Comparison of ENCODE assay signal across 35 mouse cellular contexts in the genomic region with DNA sequence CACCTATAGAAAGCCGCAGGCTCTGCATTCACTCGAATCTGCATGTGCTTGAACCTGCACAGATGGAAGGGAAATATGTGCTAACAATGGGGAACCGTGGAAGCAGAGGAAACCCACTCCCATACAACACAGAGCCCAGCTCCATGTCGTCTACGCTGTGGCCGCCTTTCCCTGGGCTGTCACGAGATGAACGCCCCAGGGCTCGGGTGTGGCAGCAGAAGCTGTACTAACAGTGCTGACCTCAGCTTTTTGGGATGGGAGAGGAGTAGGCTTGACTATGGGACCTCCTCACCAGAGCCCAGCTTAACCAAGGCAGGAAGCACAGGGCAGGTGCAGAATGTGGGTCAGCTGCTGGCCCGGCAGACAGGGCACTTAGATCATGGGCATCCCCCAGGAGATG. TPM values are rescaled to one million over a fixed set of nuclear protein-coding genes. Genes with fewer than 3 reads are reported as not detected.
"Had no signal": no experiment of that assay in that cellular context is flagged by ENCODE, and none has a peak within 500 bp of the region (broad histone marks: within the 10 kb centered on the region; RNA-seq: fewer than 3 reads in every experiment).

No protein-coding gene starts in this region.

- H3K4me3 ChIP-seq: gastrocnemius, adult 2 months; heart, embryonic 10.5 days; heart, embryonic 12.5 days; hindbrain, embryonic 10.5 days; hindbrain, embryonic 13.5 days; hindbrain, embryonic 15.5 days; left cerebral cortex, adult 2 months; limb, embryonic 10.5 days; limb, embryonic 12.5 days; liver, embryonic 13.5 days; liver, embryonic 15.5 days had no signal

- H3K9me3 ChIP-seq: heart, embryonic 10.5 days; heart, embryonic 12.5 days; hindbrain, embryonic 10.5 days; hindbrain, embryonic 13.5 days; hindbrain, embryonic 15.5 days; limb, embryonic 10.5 days; limb, embryonic 12.5 days; liver, embryonic 13.5 days; liver, embryonic 15.5 days had no signal

- H3K36me3 ChIP-seq: hindbrain, embryonic 15.5 days; liver, embryonic 15.5 days had no signal

- H3K9ac ChIP-seq: heart, embryonic 12.5 days; hindbrain, embryonic 13.5 days; hindbrain, embryonic 15.5 days; limb, embryonic 12.5 days; liver, embryonic 13.5 days; liver, embryonic 15.5 days had no signal

- H3K4me2 ChIP-seq: heart, embryonic 12.5 days; hindbrain, embryonic 13.5 days; hindbrain, embryonic 15.5 days; limb, embryonic 12.5 days; liver, embryonic 11.5 days; liver, embryonic 13.5 days; liver, embryonic 15.5 days had no signal

- H3K27me3 ChIP-seq: heart, embryonic 12.5 days; hindbrain, embryonic 13.5 days; hindbrain, embryonic 15.5 days; limb, embryonic 12.5 days; liver, embryonic 13.5 days; liver, embryonic 15.5 days had no signal

- H3K27ac ChIP-seq: gastrocnemius, adult 2 months; heart, embryonic 10.5 days; hindbrain, embryonic 10.5 days; hindbrain, embryonic 13.5 days; hindbrain, embryonic 15.5 days; kidney, postnatal 0 days; left cerebral cortex, adult 2 months; limb, embryonic 10.5 days; limb, embryonic 12.5 days; liver, embryonic 13.5 days; liver, embryonic 15.5 days had no signal

- DNase-seq: gastrocnemius, adult 2 months; gastrocnemius, postnatal 10 days; gastrocnemius, postnatal 25 days; heart, adult 18-20 months; heart, postnatal 10 days; heart, postnatal 4 days; liver; liver, embryonic 13.5 days had no signal

- ATAC-seq: inflammation-experienced regulatory T-cells, adult 6 months had no signal

RNA-seq across cellular contexts. Expression of a gene that starts 29.1 kb away (rescaled TPM):
- total RNA-seq: gastrocnemius, adult 2 months; gastrocnemius, postnatal 10 days; gastrocnemius, postnatal 25 days; gastrocnemius, postnatal 4 days; granulocyte monocyte progenitor cell, adult 5-6 weeks; heart, adult 18-20 months; heart, adult 8-10 months; heart, postnatal 10 days; heart, postnatal 25 days; heart, postnatal 4 days; layer of hippocampus, adult 18-20 months; layer of hippocampus, adult 8-10 months; layer of hippocampus, postnatal 10 days; layer of hippocampus, postnatal 25 days; left cerebral cortex, adult 2 months; left cerebral cortex, postnatal 14 days had no signal
- polyA plus RNA-seq: frontal cortex, adult 2 months; heart, embryonic 10.5 days; heart, embryonic 12.5 days; heart, embryonic 14.5 days; hindbrain, embryonic 10.5 days; hindbrain, embryonic 13.5 days; inflammation-experienced regulatory T-cells, adult 6 months; kidney, adult 2 months; kidney, embryonic 14.5 days; kidney, postnatal 0 days; large intestine, adult 2 months; limb, embryonic 10.5 days; limb, embryonic 12.5 days; liver, embryonic 11.5 days; liver, embryonic 13.5 days; liver, embryonic 15.5 days had no signal

RNA-seq across cellular contexts. Expression of a gene that starts 42.2 kb away (rescaled TPM):
- total RNA-seq: gastrocnemius, adult 2 months; gastrocnemius, postnatal 25 days; gastrocnemius, postnatal 4 days; granulocyte monocyte progenitor cell, adult 5-6 weeks; heart, adult 18-20 months; heart, adult 8-10 months; heart, postnatal 10 days; heart, postnatal 25 days; heart, postnatal 4 days had no signal
- polyA plus RNA-seq: heart, embryonic 10.5 days; heart, embryonic 12.5 days; heart, embryonic 14.5 days; heart, embryonic 16.5 days; inflammation-experienced regulatory T-cells, adult 6 months; kidney, adult 2 months; kidney, embryonic 14.5 days; kidney, postnatal 0 days; large intestine, adult 2 months; liver, embryonic 11.5 days; liver, embryonic 13.5 days; liver, embryonic 15.5 days had no signal
